Mouse (Mus musculus) bone marrow macrophage, adult 2 months (primary cell): ENCODE results near the gene Gm12166.

Experiments
- CTCF ChIP-seq: IDR thresholded peaks from 2 replicates; pipeline ENCODE4 v1.5.1; 2012; ENCODE audit warnings: low read depth, mild to moderate bottlenecking, low read length, moderate library complexity
- POLR2A ChIP-seq: IDR thresholded peaks from 2 replicates; pipeline ENCODE4 v1.6.1; 2012; ENCODE audit warnings: mild to moderate bottlenecking, low read depth, low read length, borderline replicate concordance

DNA sequence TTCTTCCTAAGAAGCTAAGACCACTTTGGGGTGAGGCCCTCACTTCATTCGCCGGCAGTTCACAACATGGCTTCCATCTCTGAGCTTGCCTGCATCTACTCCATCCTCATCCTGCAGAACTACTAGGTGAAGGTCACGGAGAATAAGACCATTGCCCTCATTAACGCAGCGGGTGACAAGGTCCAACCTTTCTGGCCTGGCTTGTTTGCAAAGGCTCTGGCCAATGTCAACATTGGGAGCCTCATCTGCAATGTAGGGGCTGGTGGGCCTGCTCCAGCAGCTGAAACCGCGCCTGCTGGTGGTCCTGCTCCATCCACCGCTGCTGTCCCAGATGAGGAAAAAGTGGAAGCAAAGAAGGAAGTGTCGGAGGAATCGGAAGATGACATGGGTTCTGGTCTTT is 15.7 kb downstream of the Gm12166 start:
- TF ChIP-seq CTCF, result no peak
- TF ChIP-seq POLR2A, result no peak
